Mouse (Mus musculus): ENCODE results near the gene Pcsk5.
"Not testable (repeated sequence)": the region's sequence is repeated elsewhere in the genome, so short reads cannot be mapped to it uniquely, and the experiment has no call there.

Pcsk5 gene

DNA sequence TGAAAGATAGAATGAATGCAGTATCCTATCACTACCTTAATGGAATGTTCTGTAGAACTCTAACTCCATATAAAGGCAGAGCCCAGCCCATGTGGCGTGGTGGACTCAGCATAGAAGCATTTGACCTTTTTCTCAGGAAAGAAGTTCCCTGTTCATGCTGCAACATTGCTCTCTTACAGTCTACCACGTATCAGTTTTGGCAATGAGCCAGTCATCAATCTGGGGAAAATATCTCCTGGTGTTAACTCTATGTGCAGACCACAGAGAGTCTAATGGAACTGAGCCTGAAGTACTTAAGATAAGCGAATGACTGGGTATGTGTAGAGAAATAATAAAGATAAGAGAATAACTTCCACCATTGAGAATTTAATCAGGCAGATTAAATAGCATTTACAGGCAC lies 270.2 kb downstream of the Pcsk5 start:
- DNase-seq: no peak

DNA sequence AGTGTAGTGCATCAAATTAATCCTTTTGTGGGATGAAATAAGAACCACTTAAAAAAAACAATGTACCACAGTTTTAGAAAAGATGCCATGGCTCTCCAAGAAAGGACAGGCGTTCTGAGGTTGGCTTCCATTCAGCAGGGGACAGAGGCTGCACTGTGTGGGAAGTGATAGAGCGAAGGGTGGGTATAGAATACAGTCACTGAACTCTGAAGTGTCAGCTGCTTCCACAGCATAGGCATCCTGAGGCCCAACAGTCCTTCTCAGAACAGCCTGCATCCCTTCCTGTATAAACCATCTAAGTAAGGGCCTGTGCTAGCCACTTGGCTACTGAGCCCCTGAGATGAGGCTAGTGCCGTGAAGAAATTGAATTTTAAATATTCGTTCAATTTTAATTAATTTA lies 271.3 kb downstream of the Pcsk5 start:
- DNase-seq: no peak

GRCm38 (mm10) chr19:17558764-17559163 lies 278.7 kb downstream of the Pcsk5 start:
- no peak for DNase-seq

DNA sequence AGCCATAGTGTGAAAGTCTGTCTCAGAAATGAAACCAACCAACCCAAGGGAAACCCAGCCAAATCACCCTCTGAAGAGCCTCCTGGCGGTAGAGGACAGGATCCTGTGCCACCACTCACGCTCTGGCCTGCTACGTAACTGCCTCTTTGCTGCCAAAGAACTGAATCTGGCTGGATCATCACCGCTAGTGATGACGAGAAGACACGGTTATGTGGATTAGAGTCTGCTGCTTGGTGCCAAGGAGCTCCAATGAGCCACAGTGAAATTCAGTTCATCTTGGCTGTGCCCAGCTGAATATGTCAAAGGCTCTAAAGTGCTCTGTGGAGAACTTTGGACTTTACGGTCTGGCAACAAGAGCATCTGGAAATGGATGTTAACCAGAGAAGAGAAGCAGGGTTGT lies 282.3 kb downstream of the Pcsk5 start:
- no peak for DNase-seq

DNA sequence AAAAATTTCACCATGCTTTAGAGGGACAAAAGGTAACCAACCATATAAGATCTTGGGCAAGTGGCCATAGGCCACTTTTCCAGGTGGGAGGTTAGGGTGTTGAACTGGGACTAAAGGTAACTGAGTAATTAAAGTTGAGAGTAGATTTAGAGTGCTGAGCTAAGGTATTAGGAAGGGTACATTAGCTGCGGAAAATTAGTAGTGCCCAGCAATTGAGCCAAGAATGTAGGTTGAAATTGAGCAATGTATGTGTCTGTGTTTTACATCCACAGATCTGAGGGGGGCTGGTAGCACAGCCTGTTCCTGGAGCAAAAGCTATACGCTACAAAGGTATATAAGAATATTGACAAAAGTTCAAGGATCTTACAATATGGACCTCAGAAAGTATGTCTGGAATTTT lies 282.9 kb downstream of the Pcsk5 start:
- DNase-seq: no peak

DNA sequence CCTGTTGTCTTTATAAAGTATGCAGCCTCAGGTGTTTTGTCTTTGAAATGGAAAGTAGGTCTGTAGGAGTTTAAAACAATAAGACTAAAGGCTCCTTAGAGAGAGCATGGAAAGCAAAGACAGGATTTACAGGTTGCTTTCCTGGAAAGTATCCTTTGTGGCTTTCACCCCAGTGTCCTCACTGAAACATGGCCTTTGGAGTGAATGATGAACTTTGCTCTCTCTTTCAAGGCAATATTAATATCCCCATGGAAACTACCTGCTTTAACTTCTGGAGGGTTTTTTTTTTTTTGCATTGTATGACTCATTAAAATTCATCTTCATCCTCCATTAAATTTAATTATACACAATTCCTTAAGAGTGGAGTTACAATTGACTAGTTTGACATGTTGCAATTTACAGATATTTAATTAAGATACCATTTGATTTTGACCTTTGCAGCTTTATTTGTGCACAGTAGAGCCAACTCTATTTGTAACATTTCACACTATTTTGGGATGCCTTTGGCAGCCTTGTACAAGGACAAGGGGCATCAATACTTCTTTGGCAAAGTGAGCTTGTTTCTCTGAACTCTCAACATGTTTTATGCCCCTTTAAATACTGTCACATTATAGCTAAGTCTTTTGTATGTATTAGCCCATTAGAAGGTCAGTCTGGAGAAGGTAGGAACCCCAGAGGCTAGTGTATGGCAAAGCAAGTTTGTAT lies 283.9 kb downstream of the Pcsk5 start:
- no peak for DNase-seq

DNA sequence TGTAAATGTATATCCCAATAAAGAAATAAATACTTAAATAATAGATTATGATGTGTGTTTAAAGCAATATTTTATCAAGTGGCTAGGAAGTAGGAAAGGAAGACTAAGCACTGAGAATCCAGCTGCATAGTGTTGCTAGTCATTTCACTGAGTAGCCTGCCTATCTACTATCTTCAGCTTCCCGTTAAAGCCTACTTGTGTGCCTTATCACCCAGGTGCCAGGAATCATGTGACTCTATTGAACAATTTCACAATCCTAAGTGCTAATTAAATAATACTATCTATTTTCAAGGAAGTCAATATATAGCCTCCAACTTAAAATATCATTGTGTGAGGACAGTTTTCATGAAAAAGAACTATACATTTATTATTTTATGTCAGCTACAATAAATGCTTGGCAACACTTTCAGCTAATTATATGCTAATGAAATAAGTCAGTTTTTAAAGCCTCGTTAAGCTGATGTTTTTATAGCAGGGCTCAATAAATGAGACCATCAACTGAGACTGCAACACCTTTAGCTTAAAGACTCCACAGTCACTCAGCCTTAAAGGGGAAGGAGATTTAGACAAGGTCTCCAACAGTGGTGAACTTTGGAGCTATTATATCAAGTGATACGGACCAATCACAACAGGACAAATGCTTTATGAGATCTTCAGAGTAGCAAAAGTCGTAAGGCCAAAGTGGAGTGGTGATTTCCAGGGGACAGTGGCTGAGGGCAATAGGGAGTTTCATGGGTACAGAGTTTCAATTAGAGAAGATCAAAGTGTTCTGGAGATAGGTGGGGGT lies 308.5 kb downstream of the Pcsk5 start:
- no peak for DNase-seq

DNA sequence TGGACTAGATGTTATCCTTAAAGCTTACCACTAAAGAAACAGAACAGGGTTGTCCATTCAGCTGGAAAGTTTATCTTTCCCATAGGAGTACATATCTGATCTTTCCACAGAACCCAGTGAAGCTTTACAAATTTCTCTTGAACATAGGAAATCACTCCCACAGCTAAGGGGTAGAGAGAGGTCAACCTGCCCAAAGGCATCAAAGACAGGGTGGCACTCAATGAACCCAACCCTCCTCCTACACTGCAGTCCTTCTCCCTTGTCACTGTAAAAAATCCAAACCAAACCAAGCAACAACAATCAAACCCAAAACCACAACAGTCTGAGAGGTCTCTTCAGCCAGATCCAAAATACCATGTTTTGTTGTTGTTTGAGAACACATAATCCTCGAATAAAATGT lies 311.9 kb downstream of the Pcsk5 start:
- DNase-seq: no peak

DNA sequence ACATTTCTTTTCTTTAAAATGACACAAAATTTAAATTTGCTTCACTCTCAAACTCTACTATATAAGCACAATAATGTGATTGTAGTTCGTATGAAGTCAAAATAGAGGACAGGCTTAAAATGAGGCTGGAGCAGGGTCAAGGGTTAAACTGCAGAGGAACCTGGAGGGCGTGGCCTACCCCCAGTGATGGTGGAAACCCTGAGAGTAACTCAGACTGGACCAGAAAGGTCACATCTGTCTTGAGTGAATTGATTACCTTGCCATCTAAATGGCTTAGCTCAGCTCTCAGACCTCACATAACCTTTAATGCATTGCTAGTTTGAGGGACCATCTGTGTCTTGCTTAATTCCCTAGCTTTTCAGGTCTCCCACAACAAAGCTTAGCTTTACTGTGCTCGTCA lies 323.0 kb downstream of the Pcsk5 start:
- DNase-seq: no peak

GRCm38 (mm10) chr19:17511283-17511682 lies 326.1 kb downstream of the Pcsk5 start:
- DNase-seq: no peak

- DNase-seq: no peak
Observed at GRCm38 (mm10) chr19:17504212-17504611, 333.2 kb downstream of the Pcsk5 start.

DNA sequence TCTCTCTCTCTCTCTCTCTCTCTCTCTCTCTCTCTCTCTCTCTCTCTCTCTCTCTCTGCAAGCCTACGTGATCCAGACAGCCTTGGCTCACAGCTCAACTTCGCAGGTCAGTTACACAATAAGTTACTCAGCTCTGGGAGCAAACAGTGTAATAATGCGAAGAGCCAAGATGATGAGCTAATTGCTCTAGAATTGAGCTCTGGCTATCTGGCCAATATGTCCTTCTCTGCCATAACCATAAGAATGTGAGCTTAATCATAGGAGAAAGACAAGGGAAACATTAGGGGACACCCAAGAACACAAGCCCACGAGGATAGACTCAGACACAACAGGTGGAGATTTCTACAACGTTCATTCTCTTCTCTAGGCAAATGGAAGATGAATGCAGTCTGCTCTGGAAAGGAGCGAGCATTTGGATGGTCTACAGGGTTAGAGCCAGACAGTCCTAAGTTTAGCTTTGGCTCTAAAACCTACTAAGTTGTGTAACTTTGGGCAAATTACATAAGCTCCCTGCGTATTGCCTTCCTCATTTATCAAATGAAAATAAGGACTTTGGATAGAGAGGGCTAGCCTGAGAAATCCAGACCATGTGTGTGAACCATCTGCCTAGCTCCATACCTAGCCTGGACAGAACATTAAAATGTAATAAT lies 338.7 kb downstream of the Pcsk5 start:
- no peak for DNase-seq

GRCm38 (mm10) chr19:17496131-17496530 lies 341.3 kb downstream of the Pcsk5 start:
- DNase-seq: no peak

DNA sequence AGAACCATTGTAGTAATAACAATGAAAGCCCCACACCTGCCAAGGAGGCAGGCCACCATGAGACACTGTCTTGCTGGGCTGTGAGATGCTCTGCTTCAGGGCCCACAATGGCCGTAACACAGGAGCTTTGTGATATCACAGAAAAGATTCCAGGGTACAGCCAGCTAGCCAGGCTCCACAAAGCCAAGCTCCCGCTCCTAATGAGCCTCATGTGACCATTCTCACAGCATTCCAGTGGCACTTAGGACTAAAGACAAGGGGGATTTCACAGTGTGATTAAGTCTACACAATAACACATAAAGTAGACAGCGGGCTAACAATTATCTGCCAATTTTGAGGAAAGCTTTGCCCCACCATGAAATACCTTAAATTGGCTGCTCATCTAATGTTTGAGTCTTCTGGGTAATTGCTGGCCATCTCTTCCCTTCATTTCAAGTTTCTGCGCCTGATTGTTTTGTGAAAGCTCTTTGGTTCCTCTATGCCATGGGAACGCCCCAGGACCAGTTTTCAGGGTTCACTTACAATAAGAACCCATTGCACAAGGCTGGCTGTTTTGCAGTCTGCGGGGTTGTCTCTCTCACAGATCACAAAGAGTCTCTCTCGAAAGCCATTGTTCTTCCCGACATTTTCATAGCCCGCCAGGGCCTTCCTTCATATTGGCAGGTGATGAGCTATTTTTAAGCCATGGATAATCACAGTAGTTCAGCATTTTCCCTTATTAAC lies 345.4 kb downstream of the Pcsk5 start:
- DNase-seq: no peak

- DNase-seq: no peak
Observed at GRCm38 (mm10) chr19:17491322-17491721, 346.1 kb downstream of the Pcsk5 start.

GRCm38 (mm10) chr19:17489866-17490141 lies 347.6 kb downstream of the Pcsk5 start:
- no peak for DNase-seq

DNA sequence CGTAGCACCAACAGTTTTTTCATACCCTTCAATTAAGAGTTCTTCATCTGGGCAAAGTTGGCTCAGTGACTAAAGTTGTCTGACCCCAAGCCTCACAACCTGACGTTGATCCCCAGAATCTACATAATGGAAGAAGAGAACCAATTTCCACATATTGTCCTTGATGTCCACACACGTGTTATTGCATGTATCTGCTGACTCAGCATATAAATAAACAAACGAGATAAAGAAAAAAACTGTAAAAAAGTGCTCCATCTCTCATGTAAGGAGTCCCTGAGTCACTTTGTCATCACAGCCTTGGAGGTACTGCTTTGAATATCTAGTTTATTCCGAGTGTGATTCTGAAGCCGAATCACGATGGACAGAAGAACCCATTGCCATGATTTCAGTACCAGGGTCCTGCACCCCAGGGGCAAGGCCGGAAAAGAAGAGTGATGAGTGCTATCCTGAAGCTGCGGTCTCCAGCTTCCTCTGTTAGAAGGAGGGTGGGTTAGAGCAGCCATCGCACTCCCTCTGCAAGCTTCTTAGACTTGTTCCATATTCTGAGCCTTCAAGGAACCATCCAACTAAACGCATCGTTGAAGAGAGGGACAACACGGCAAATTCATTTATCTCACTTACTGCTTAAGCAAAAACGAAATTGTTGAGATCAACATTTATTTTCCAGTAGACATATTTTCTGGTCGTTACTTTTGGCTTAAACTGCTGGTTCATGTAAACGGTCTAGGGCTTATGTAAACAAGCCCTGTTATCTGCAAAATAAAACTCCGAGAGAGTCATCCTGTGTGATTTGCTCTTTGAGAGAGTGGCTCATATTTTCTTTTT lies 348.2 kb downstream of the Pcsk5 start:
- no peak for DNase-seq

- DNase-seq: no peak
Observed at GRCm38 (mm10) chr19:17482126-17482790, 355.2 kb downstream of the Pcsk5 start.

DNA sequence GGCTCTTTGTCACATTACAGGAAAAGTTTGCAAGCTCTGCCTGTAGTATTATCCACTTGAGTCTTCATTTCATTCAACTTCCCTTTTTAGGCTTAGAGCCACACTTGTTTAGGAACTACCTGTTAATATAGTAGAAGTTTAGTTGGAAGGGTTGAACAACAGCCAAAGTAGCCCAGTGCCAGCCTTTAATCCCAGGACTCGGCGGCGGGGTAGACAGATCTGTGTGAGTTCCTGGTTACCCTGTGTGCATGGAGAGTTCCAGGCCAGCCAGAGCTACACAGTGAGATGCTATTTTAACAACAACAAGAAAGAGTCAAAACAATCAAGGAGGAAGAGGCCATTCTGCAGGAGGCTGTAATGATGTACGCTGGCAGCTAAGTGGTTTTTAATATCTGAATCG lies 358.0 kb downstream of the Pcsk5 start:
- DNase-seq: no peak

DNA sequence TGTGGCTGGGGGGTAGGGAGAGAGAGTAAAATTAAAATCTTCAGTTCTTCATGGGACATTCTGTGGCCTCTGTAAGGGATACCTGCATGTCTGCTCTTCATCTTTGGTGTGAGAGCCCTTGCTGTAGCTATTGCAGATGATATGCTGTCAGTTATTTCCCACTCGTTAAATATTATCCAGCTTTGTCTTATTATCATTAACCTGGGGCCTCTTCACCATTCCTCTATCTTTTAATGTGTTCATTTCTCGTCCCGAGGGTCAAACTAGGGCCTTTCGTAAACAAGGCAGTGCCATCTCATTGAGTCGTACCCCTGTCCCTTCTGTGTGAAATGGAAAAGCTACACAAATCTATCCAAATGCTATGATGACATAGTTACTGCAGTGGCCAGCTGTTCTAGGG lies 361.4 kb downstream of the Pcsk5 start:
- no peak for DNase-seq

DNA sequence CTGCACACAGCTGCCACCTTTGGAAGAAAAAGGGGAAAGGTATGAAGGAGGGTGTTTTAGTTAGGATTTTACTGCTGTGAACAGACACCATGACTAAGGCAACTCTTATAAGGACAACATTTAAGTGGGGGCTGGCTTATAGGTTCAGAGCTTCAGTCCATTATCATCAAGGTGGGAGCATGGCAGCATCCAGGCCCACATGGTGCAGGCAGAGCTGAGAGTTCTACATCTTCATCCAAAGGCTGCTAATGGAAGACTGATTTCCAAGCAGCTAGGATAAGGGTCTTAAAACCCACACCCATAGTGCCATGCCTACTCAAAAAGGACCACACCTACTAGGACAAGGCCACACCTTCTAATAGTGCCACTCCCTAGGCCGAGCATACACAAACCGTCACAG lies 364.3 kb downstream of the Pcsk5 start:
- DNase-seq: not testable (repeated sequence)

- no peak for DNase-seq
Observed at GRCm38 (mm10) chr19:17471861-17472260, 365.6 kb downstream of the Pcsk5 start.
